Mouse (Mus musculus): ENCODE results near the gene Arhgap24. TPM values are rescaled to one million over a fixed set of nuclear protein-coding genes. Genes with fewer than 3 reads are reported as not detected.

The Arhgap24 gene
- polyA plus RNA-seq, 1 experiment from 2014 or later: 3.2 TPM

DNA sequence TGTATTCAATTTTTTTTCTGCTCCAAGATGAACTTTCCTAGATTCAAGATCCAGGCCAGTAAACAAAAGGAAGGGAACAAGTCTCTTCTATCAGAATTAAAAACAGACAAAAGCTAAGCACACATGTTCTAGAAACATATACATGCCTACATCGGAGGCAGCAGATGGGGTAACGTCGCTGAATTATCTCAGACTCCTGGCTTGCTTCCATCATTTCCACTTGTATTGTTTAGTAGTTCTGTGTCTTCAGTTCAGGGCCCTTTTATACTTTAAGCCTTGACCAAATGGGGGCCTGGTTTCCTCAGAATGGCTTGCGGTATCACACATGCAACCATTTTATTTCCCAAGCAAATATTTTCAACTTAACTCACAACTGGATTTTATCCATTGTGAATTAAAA is 154.4 kb downstream of the Arhgap24 start:
- 78% methylated on average over 4 of the region's 4 CpGs for whole genome bisulfite sequencing (ENCODE audit: insufficient replicate concordance)
- TF ChIP-seq EP300 (IDR thresholded peaks at IDR 0.05; ENCODE audit: low read depth) (no peak), CTCF (IDR thresholded peaks at IDR 0.05; ENCODE audit: low read depth) (no peak)
- Histone ChIP-seq H3K4me1 (ENCODE audit: insufficient read depth) (no peaks in the 10 kb centered on the region), H3K36me3 (replicated peaks; ENCODE audit: insufficient read depth, low read length) (no peaks in the 10 kb centered on the region), H3K27me3 (ENCODE audit: insufficient read depth, low read length) (no peaks in the 10 kb centered on the region), H3K4me2 (ENCODE audit: low read depth, low read length) (no peak overlapping the region), H3K27ac (ENCODE audit: low read depth) (no peak overlapping the region), H3K9me3 (ENCODE audit: low read length) (no peaks in the 10 kb centered on the region), H3K4me3 (ENCODE audit: low read depth, low read length) (no peak overlapping the region), H3K9ac (replicated peaks) (no peak overlapping the region)
- DNase-seq (no peak), ATAC-seq (no peak)

DNA sequence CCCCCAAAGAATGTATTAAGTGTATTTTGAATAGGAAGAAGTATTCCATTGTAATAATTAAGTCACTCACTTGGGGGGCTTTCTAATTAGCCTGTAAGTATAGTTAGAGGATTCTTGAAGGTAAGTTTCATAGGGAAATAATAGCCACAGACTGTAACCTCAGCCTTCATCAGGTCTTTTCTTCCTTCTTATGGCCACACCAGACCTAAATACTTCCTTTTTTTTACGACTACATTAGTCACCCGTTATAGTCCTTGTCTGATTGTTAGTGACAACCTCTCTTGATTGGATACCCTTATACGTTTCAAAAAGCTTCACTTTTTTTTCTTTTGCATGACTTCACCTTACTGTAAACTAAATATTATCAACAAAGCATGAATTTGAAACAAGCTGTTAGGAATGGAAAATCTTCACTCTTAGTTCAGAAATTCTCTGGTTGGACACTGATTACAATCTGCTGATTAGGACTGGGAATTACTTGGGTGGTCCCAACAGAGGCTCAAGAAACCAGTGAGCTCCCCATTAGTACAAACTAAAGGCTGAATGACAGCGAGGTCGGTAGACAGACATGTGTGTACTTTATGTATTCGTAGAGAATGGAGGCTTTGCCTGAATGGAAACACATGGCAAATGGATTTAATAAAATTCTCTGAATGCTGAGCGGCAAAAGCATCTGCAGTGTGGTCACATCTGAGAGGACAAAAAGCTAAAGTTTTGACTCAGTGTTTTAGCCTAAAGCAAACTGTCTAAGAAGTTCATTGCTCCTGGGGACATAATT is 158.8 kb downstream of the Arhgap24 start:
- Histone ChIP-seq H3K9ac (replicated peaks) (no peak overlapping the region), H3K4me2 (ENCODE audit: low read depth, low read length) (no peak overlapping the region), H3K4me1 (ENCODE audit: insufficient read depth) (0 out of 2 replicates have a peak, but pooled peaks cover 2% of the 10 kb centered on the region), H3K4me3 (ENCODE audit: low read depth, low read length) (no peak overlapping the region), H3K9me3 (ENCODE audit: low read length) (no peaks in the 10 kb centered on the region), H3K36me3 (replicated peaks; ENCODE audit: insufficient read depth, low read length) (no peaks in the 10 kb centered on the region), H3K27me3 (ENCODE audit: insufficient read depth, low read length) (no peaks in the 10 kb centered on the region), H3K27ac (ENCODE audit: low read depth) (no peak overlapping the region)
- no peak for ATAC-seq
- TF ChIP-seq CTCF (IDR thresholded peaks at IDR 0.05; ENCODE audit: low read depth): no peak
- no peak for TF ChIP-seq EP300 (IDR thresholded peaks at IDR 0.05; ENCODE audit: low read depth)
- DNase-seq: no peak
- 58% methylated on average over 7 of the region's 7 CpGs for WGBS (ENCODE audit: insufficient replicate concordance)

DNA sequence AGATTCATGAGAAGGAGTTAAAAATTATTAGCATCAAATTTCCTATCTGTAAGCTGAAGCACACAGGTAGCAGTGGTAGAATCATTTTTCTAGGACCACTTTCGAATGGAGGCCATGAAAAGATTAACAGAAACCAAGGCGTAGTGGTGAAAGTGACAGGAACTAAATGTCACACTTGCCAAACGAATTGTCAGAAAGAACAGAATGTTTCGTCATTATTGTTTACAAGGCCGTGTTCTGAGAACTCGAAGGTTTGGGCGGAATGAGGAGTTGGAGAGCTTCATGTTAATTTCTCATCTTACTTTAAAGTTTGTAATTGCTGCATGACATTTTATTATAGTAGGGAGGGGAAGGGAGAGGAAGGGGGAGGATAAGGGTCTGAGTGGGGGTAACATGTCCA is 162.2 kb downstream of the Arhgap24 start:
- 0 out of 2 replicates have a peak, but pooled peaks cover 2% of the 10 kb centered on the region for H3K4me1 ChIP-seq (ENCODE audit: insufficient read depth)
- H3K27ac ChIP-seq (ENCODE audit: low read depth): no peak overlapping the region
- no peaks in the 10 kb centered on the region for H3K9me3 ChIP-seq (ENCODE audit: low read length)
- TF ChIP-seq CTCF (IDR thresholded peaks at IDR 0.05; ENCODE audit: low read depth) (no peak), EP300 (IDR thresholded peaks at IDR 0.05; ENCODE audit: low read depth) (no peak)
- ATAC-seq (no peak), DNase-seq (no peak)
- no peak overlapping the region for H3K9ac ChIP-seq (replicated peaks)
- H3K36me3 ChIP-seq (replicated peaks; ENCODE audit: insufficient read depth, low read length): no peaks in the 10 kb centered on the region
- H3K4me3 ChIP-seq (ENCODE audit: low read depth, low read length): no peak overlapping the region
- H3K4me2 ChIP-seq (ENCODE audit: low read depth, low read length): no peak overlapping the region
- no peaks in the 10 kb centered on the region for H3K27me3 ChIP-seq (ENCODE audit: insufficient read depth, low read length)
- WGBS (ENCODE audit: insufficient replicate concordance): 47% methylated on average over 7 of the region's 7 CpGs

DNA sequence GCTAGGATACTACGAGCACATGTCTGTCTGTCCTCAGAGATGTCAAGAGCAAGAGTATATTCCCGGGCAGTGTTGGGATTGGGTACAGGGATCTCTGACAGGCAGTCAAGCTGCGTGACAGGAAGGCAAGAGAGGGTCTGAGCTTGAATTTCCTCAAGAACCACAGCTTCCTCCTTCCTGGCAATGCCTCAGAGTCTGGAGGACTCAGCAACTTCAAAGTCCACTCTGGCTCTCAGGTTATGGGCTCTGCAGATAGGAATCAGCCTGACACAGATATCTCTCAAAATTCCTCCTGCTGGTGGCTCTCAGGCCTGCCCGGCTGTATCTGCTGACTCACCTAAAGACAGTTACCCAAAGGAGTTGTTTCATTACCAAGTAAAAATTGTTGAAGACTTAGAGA is 162.6 kb downstream of the Arhgap24 start:
- DNase-seq: no peak
- no peak for ATAC-seq
- Histone ChIP-seq H3K4me1 (ENCODE audit: insufficient read depth) (0 out of 2 replicates have a peak, but pooled peaks cover 2% of the 10 kb centered on the region), H3K9me3 (ENCODE audit: low read length) (no peaks in the 10 kb centered on the region), H3K27ac (ENCODE audit: low read depth) (no peak overlapping the region), H3K9ac (replicated peaks) (no peak overlapping the region), H3K27me3 (ENCODE audit: insufficient read depth, low read length) (no peaks in the 10 kb centered on the region), H3K4me2 (ENCODE audit: low read depth, low read length) (no peak overlapping the region), H3K36me3 (replicated peaks; ENCODE audit: insufficient read depth, low read length) (no peaks in the 10 kb centered on the region), H3K4me3 (ENCODE audit: low read depth, low read length) (no peak overlapping the region)
- 40% methylated on average over 4 of the region's 4 CpGs for WGBS (ENCODE audit: insufficient replicate concordance)
- TF ChIP-seq CTCF (IDR thresholded peaks at IDR 0.05; ENCODE audit: low read depth): no peak
- TF ChIP-seq EP300 (IDR thresholded peaks at IDR 0.05; ENCODE audit: low read depth): no peak

DNA sequence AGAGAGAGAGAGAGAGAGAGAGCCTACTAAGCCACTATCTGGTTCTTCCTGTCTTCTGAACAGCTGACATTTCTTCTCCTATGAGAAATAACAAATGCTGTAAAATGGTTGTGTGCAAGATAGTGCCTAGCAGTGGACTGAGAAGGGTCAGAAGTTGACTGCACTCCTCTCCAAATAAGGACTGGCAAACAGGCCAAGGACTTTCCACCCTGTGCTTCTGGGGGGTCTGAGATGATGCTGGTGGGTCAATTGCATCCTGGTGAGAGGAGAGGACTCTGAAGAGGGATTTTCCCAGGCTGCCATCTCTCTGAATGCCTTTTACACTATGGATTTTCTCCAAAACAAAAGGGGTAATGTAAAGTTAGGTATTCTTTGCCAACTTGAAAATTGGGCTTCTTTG is 177.9 kb downstream of the Arhgap24 start:
- ATAC-seq: no peak
- Histone ChIP-seq H3K36me3 (replicated peaks; ENCODE audit: insufficient read depth, low read length) (no peaks in the 10 kb centered on the region), H3K27me3 (ENCODE audit: insufficient read depth, low read length) (no peaks in the 10 kb centered on the region), H3K4me2 (ENCODE audit: low read depth, low read length) (no peak overlapping the region), H3K9ac (replicated peaks) (no peak overlapping the region), H3K4me3 (ENCODE audit: low read depth, low read length) (no peak overlapping the region), H3K9me3 (ENCODE audit: low read length) (no peaks in the 10 kb centered on the region), H3K27ac (ENCODE audit: low read depth) (no peak overlapping the region), H3K4me1 (ENCODE audit: insufficient read depth) (no peaks in the 10 kb centered on the region)
- no peak for TF ChIP-seq CTCF (IDR thresholded peaks at IDR 0.05; ENCODE audit: low read depth)
- TF ChIP-seq EP300 (IDR thresholded peaks at IDR 0.05; ENCODE audit: low read depth): no peak
- DNase-seq: no peak

DNA sequence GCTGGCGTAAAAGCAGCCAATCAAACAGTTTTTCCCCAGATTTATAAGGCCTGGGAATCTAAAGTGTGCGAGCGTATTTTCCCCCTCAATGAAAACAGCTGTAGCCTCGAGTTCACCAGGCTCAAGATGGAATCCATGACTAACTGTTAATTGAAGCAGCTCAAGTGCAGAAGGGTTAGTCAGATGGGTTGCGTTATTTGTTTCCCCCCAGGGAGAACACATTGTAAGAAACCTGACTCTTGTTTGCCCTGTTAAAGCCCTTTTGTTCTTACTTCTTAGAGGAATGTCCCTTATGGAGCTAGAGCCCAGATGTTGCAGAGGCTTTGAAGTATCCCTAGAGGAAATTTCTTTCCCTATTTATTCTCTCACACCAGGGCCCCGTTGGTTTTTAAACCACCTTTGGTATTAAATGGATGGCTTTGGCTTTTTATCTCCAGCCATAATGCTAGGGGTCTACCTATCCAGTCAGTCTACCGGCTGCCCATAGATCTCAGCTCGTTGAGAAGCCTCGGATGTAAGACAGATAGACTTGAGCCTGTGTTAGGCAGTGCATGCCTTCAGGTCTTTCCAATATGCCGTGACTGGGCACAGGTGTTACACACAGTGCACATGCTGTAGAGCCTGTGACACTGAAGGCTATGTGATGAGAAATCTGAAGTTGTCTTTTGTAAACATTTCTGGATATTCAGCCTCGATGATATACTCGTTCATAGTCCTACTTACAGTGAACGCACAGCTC is 184.0 kb downstream of the Arhgap24 start:
- H3K36me3 ChIP-seq (replicated peaks; ENCODE audit: insufficient read depth, low read length): no peaks in the 10 kb centered on the region
- no peak overlapping the region for H3K4me2 ChIP-seq (ENCODE audit: low read depth, low read length)
- DNase-seq (no peak), ATAC-seq (no peak)
- no peaks in the 10 kb centered on the region for H3K9me3 ChIP-seq (ENCODE audit: low read length)
- no peaks in the 10 kb centered on the region for H3K4me1 ChIP-seq (ENCODE audit: insufficient read depth)
- H3K4me3 ChIP-seq (ENCODE audit: low read depth, low read length): no peak overlapping the region
- WGBS (ENCODE audit: insufficient replicate concordance): 65% methylated on average over 13 of the region's 13 CpGs
- H3K27ac ChIP-seq (ENCODE audit: low read depth): no peak overlapping the region
- no peak overlapping the region for H3K9ac ChIP-seq (replicated peaks)
- no peak for TF ChIP-seq EP300 (IDR thresholded peaks at IDR 0.05; ENCODE audit: low read depth)
- no peaks in the 10 kb centered on the region for H3K27me3 ChIP-seq (ENCODE audit: insufficient read depth, low read length)

Measured in liver, postnatal 0 days (tissue).